Mouse (Mus musculus): ENCODE results near the gene Zfp618. TPM values are rescaled to one million over a fixed set of nuclear protein-coding genes. Genes with fewer than 3 reads are reported as not detected.
A peak's percentile ranks its signal among the peaks of the same experiment; 100 is the strongest.

Zfp618 gene
- polyA plus RNA-seq, 1 experiment from 2014 or later: 18.4 TPM

- WGBS: 81% methylated on average over 10 of the region's 10 CpGs
- Histone ChIP-seq H3K27ac (ENCODE audit: low read length) (no peak overlapping the region), H3K4me1 (replicated peaks; ENCODE audit: control insufficient read depth, insufficient read depth, low read length) (peaks cover 6% of the 10 kb centered on the region; the same call in 1 of the 2 replicates), H3K9me3 (ENCODE audit: control insufficient read depth, low read length) (no peaks in the 10 kb centered on the region), H3K27me3 (replicated peaks; ENCODE audit: control insufficient read depth, insufficient read depth, low read length) (no peaks in the 10 kb centered on the region), H3K9ac (replicated peaks; ENCODE audit: low read depth, low read length) (no peak overlapping the region), H3K36me3 (ENCODE audit: control insufficient read depth, insufficient read depth) (no peaks in the 10 kb centered on the region), H3K4me3 (replicated peaks; ENCODE audit: low read length) (no peak overlapping the region), H3K4me2 (ENCODE audit: low read length) (no peak overlapping the region)
- no peak for ATAC-seq
Measured at GRCm38 (mm10) chr4:63005446-63006185, 40.2 kb downstream of the Zfp618 start.

- ATAC-seq: no peak
- Histone ChIP-seq H3K27me3 (replicated peaks; ENCODE audit: control insufficient read depth, insufficient read depth, low read length) (no peaks in the 10 kb centered on the region), H3K9ac (replicated peaks; ENCODE audit: low read depth, low read length) (no peak overlapping the region), H3K4me3 (replicated peaks; ENCODE audit: low read length) (no peak overlapping the region), H3K36me3 (ENCODE audit: control insufficient read depth, insufficient read depth) (no peaks in the 10 kb centered on the region), H3K4me1 (replicated peaks; ENCODE audit: control insufficient read depth, insufficient read depth, low read length) (peaks cover 6% of the 10 kb centered on the region; the same call in 1 of the 2 replicates), H3K4me2 (ENCODE audit: low read length) (no peak overlapping the region), H3K9me3 (ENCODE audit: control insufficient read depth, low read length) (no peaks in the 10 kb centered on the region), H3K27ac (ENCODE audit: low read length) (no peak overlapping the region)
- WGBS: 89% methylated on average over 7 of the region's 7 CpGs
Measured at GRCm38 (mm10) chr4:63006198-63007155, 41.1 kb downstream of the Zfp618 start.

- Histone ChIP-seq H3K27me3 (replicated peaks; ENCODE audit: control insufficient read depth, insufficient read depth, low read length) (no peaks in the 10 kb centered on the region), H3K4me1 (replicated peaks; ENCODE audit: control insufficient read depth, insufficient read depth, low read length) (peaks cover 6% of the 10 kb centered on the region; the same call in 1 of the 2 replicates), H3K9me3 (ENCODE audit: control insufficient read depth, low read length) (no peaks in the 10 kb centered on the region), H3K4me3 (replicated peaks; ENCODE audit: low read length) (no peak overlapping the region), H3K4me2 (ENCODE audit: low read length) (no peak overlapping the region), H3K27ac (ENCODE audit: low read length) (no peak overlapping the region), H3K9ac (replicated peaks; ENCODE audit: low read depth, low read length) (no peak overlapping the region), H3K36me3 (ENCODE audit: control insufficient read depth, insufficient read depth) (no peaks in the 10 kb centered on the region)
- ATAC-seq: no peak
- 80% methylated on average over 9 of the region's 9 CpGs for WGBS
Measured at GRCm38 (mm10) chr4:63008206-63008605, 42.8 kb downstream of the Zfp618 start.

GRCm38 (mm10) chr4:63008822-63009221, 43.4 kb downstream of the Zfp618 start:
- no peaks in the 10 kb centered on the region for H3K27me3 ChIP-seq (replicated peaks; ENCODE audit: control insufficient read depth, insufficient read depth, low read length)
- no peak for ATAC-seq
- H3K36me3 ChIP-seq (ENCODE audit: control insufficient read depth, insufficient read depth): no peaks in the 10 kb centered on the region
- no peak overlapping the region for H3K4me2 ChIP-seq (ENCODE audit: low read length)
- no peaks in the 10 kb centered on the region for H3K9me3 ChIP-seq (ENCODE audit: control insufficient read depth, low read length)
- H3K4me3 ChIP-seq (replicated peaks; ENCODE audit: low read length): no peak overlapping the region
- H3K27ac ChIP-seq (ENCODE audit: low read length): no peak overlapping the region
- H3K4me1 ChIP-seq (replicated peaks; ENCODE audit: control insufficient read depth, insufficient read depth, low read length): peaks cover 6% of the 10 kb centered on the region; the same call in 1 of the 2 replicates
- no peak overlapping the region for H3K9ac ChIP-seq (replicated peaks; ENCODE audit: low read depth, low read length)
- WGBS: 89% methylated on average over 3 of the region's 3 CpGs

- 46% methylated on average over 1 of the region's 1 CpGs for WGBS
- H3K4me1 ChIP-seq (replicated peaks; ENCODE audit: control insufficient read depth, insufficient read depth, low read length): peaks cover 2% of the 10 kb centered on the region; the same call in 1 of the 2 replicates
- H3K27me3 ChIP-seq (replicated peaks; ENCODE audit: control insufficient read depth, insufficient read depth, low read length): no peaks in the 10 kb centered on the region
- no peak overlapping the region for H3K4me2 ChIP-seq (ENCODE audit: low read length)
- no peak overlapping the region for H3K27ac ChIP-seq (ENCODE audit: low read length)
- H3K9ac ChIP-seq (replicated peaks; ENCODE audit: low read depth, low read length): no peak overlapping the region
- 0 out of 2 replicates have a peak, but pooled peaks cover under 1% of the 10 kb centered on the region for H3K9me3 ChIP-seq (ENCODE audit: control insufficient read depth, low read length)
- no peaks in the 10 kb centered on the region for H3K36me3 ChIP-seq (ENCODE audit: control insufficient read depth, insufficient read depth)
- ATAC-seq: peak; percentile 88
- no peak overlapping the region for H3K4me3 ChIP-seq (replicated peaks; ENCODE audit: low read length)
Measured at GRCm38 (mm10) chr4:63009821-63010220, 44.4 kb downstream of the Zfp618 start.

- H3K4me2 ChIP-seq (ENCODE audit: low read length): no peak overlapping the region
- H3K4me3 ChIP-seq (replicated peaks; ENCODE audit: low read length): no peak overlapping the region
- H3K36me3 ChIP-seq (ENCODE audit: control insufficient read depth, insufficient read depth): no peaks in the 10 kb centered on the region
- H3K27me3 ChIP-seq (replicated peaks; ENCODE audit: control insufficient read depth, insufficient read depth, low read length): no peaks in the 10 kb centered on the region
- peaks cover 2% of the 10 kb centered on the region; the same call in 1 of the 2 replicates for H3K4me1 ChIP-seq (replicated peaks; ENCODE audit: control insufficient read depth, insufficient read depth, low read length)
- ATAC-seq: peak; percentile 79
- no peak overlapping the region for H3K9ac ChIP-seq (replicated peaks; ENCODE audit: low read depth, low read length)
- WGBS: 75% methylated on average over 4 of the region's 4 CpGs
- no peak overlapping the region for H3K27ac ChIP-seq (ENCODE audit: low read length)
- 0 out of 2 replicates have a peak, but pooled peaks cover 2% of the 10 kb centered on the region for H3K9me3 ChIP-seq (ENCODE audit: control insufficient read depth, low read length)
Measured at GRCm38 (mm10) chr4:63010226-63010625, 44.9 kb downstream of the Zfp618 start.

GRCm38 (mm10) chr4:63018616-63019015, 53.2 kb downstream of the Zfp618 start:
- no peaks in the 10 kb centered on the region for H3K27me3 ChIP-seq (replicated peaks; ENCODE audit: control insufficient read depth, insufficient read depth, low read length)
- H3K4me1 ChIP-seq (replicated peaks; ENCODE audit: control insufficient read depth, insufficient read depth, low read length): no peaks in the 10 kb centered on the region
- no peak overlapping the region for H3K27ac ChIP-seq (ENCODE audit: low read length)
- no peak for ATAC-seq
- H3K4me3 ChIP-seq (replicated peaks; ENCODE audit: low read length): no peak overlapping the region
- 95% methylated on average over 10 of the region's 10 CpGs for WGBS
- H3K4me2 ChIP-seq (ENCODE audit: low read length): no peak overlapping the region
- H3K9ac ChIP-seq (replicated peaks; ENCODE audit: low read depth, low read length): no peak overlapping the region
- H3K9me3 ChIP-seq (ENCODE audit: control insufficient read depth, low read length): peaks cover 6% of the 10 kb centered on the region; the same call in 1 of the 2 replicates
- H3K36me3 ChIP-seq (ENCODE audit: control insufficient read depth, insufficient read depth): no peaks in the 10 kb centered on the region

GRCm38 (mm10) chr4:63019428-63019858, 54.1 kb downstream of the Zfp618 start:
- H3K27me3 ChIP-seq (replicated peaks; ENCODE audit: control insufficient read depth, insufficient read depth, low read length): no peaks in the 10 kb centered on the region
- no peak overlapping the region for H3K4me2 ChIP-seq (ENCODE audit: low read length)
- peak; percentile 40; the same call in 1 of the 2 replicates for ATAC-seq
- H3K4me3 ChIP-seq (replicated peaks; ENCODE audit: low read length): no peak overlapping the region
- H3K27ac ChIP-seq (ENCODE audit: low read length): no peak overlapping the region
- WGBS: 77% methylated on average over 4 of the region's 4 CpGs
- no peak overlapping the region for H3K9ac ChIP-seq (replicated peaks; ENCODE audit: low read depth, low read length)
- no peaks in the 10 kb centered on the region for H3K36me3 ChIP-seq (ENCODE audit: control insufficient read depth, insufficient read depth)
- H3K4me1 ChIP-seq (replicated peaks; ENCODE audit: control insufficient read depth, insufficient read depth, low read length): no peaks in the 10 kb centered on the region
- H3K9me3 ChIP-seq (ENCODE audit: control insufficient read depth, low read length): peaks cover 6% of the 10 kb centered on the region; the same call in 1 of the 2 replicates

All from forebrain, embryonic 16.5 days (tissue).